Mouse (Mus musculus): ENCODE measurements around the gene Shbg. TPM values are rescaled to one million over a fixed set of nuclear protein-coding genes. Genes with fewer than 3 reads are reported as not detected.

Gene Shbg
- total and polyA plus RNA-seq, 2 experiments from 2014 or later = not detected

DNA sequence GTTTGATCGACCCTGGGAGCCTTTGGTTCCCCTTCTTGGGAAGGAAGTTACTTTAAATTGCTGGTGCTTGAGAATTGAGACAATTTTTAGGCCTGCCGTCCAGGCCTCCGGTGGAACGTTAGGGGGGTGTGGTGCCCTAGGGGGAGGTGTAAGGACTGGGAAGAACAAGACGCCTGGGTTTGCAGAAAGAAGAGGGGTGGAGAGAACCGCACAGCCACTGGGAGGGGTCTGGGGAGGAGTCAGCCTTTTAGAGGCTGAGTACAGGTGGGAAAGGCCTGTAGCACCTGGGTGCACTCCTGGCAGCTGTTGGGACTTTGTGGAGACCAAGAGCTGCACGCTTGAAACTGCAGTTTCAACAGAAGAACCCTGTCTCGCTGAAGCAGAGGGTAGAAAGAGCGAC is 37.1 kb upstream of the Shbg start:
- DNase-seq (no peak), ATAC-seq (no peak)
- no peak overlapping the region for H3K27ac ChIP-seq (ENCODE audit: low read depth, low read length)
- TF ChIP-seq CTCF (IDR thresholded peaks at IDR 0.05; ENCODE audit: low read depth) = no peak
- H3K4me1 ChIP-seq (ENCODE audit: insufficient read depth) = no peaks in the 10 kb centered on the region
- WGBS = 56% methylated on average over 9 of the region's 9 CpGs
- no peaks in the 10 kb centered on the region for H3K27me3 ChIP-seq (ENCODE audit: insufficient read depth, low read length)
- H3K4me2 ChIP-seq (ENCODE audit: low read depth) = no peak overlapping the region
- no peak overlapping the region for H3K4me3 ChIP-seq (ENCODE audit: low read depth, low read length)
- no peaks in the 10 kb centered on the region for H3K9me3 ChIP-seq (ENCODE audit: low read length)
- H3K9ac ChIP-seq = no peak overlapping the region
- peaks cover 72% of the 10 kb centered on the region for H3K36me3 ChIP-seq (ENCODE audit: insufficient read depth)

DNA sequence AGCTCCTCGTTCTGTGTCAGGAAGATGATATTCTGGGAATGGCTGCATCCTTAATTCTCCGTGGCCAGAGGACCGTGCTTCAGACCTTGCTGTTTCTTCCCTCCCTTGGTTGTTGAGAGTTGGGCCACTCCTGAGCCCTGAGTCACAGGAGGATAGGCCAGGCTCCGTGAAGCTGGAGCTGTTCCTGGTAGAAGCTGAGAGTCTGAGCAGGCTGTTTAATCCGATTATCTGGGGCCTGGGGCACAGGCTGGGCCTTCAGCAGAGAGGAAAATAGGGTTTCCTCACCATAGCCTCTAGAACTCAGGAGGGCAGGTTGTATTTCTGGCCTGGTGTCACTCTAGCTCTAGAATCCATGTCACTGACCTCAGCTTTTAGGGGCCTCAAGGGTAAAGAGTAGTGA is 35.7 kb upstream of the Shbg start:
- DNase-seq = no peak

DNA sequence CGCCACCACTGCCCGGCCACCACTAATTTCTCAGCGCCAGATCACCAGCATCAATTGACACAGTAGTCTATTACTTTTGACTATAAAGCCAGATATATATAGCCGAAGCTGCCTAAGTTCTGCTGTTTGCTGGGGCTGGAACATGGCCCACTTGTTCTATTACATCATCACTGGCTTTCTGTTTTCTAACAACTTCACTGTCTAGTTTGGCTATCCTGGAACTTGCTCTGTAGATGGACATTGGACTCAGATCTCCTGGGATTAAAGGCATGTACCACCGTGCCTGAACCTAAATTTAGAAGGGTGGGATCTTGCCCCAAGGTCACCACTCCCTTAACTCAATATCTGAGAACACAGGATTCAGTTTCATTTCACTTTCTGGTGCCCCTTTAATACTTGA is 28.2 kb upstream of the Shbg start:
- no peak for DNase-seq
- no peak for TF ChIP-seq CTCF (IDR thresholded peaks at IDR 0.05; ENCODE audit: low read depth)
- Histone ChIP-seq H3K27me3 (ENCODE audit: insufficient read depth, low read length) (no peaks in the 10 kb centered on the region), H3K36me3 (ENCODE audit: insufficient read depth) (peaks cover 90% of the 10 kb centered on the region), H3K27ac (ENCODE audit: low read depth, low read length) (no peak overlapping the region), H3K9me3 (ENCODE audit: low read length) (no peaks in the 10 kb centered on the region), H3K4me3 (ENCODE audit: low read depth, low read length) (no peak overlapping the region), H3K4me2 (ENCODE audit: low read depth) (no peak overlapping the region), H3K9ac (no peak overlapping the region), H3K4me1 (ENCODE audit: insufficient read depth) (no peaks in the 10 kb centered on the region)
- WGBS = 95% methylated on average over 5 of the region's 5 CpGs
- no peak for ATAC-seq

More for the DNA sequence above, 35.7 kb upstream of the Shbg start:
- no peak overlapping the region for H3K4me2 ChIP-seq (ENCODE audit: low read depth)
- no peak for ATAC-seq
- no peak overlapping the region for H3K4me3 ChIP-seq (ENCODE audit: low read depth, low read length)
- no peaks in the 10 kb centered on the region for H3K27me3 ChIP-seq (ENCODE audit: insufficient read depth, low read length)
- H3K9me3 ChIP-seq (ENCODE audit: low read length) = no peaks in the 10 kb centered on the region
- TF ChIP-seq CTCF (IDR thresholded peaks at IDR 0.05; ENCODE audit: low read depth) = no peak
- H3K36me3 ChIP-seq (ENCODE audit: insufficient read depth) = peaks cover 78% of the 10 kb centered on the region
- 60% methylated on average over 5 of the region's 5 CpGs for WGBS
- H3K4me1 ChIP-seq (ENCODE audit: insufficient read depth) = no peaks in the 10 kb centered on the region
- H3K9ac ChIP-seq = no peak overlapping the region
- no peak overlapping the region for H3K27ac ChIP-seq (ENCODE audit: low read depth, low read length)

DNA sequence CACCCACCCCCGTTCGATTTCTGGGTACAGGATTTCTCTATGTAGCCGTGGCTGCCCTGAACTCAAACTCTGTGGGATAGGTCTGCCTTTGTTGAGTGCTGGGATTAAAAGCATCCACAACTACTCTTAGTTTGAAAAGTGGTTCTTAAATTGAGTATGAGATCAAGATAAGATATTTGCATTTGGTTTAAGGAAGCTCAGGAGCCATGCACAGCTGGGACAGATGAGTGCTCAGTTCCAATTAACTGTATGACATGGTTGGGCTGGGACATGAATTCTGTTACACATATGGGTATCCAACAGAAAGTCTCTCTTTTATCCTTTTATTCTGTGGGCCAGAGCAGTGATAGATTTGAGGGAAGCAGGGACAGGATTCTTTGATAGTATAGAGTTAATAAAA is 17.8 kb upstream of the Shbg start:
- Histone ChIP-seq H3K36me3 (ENCODE audit: insufficient read depth) (peaks cover 11% of the 10 kb centered on the region), H3K9me3 (ENCODE audit: low read length) (no peaks in the 10 kb centered on the region), H3K27ac (ENCODE audit: low read depth, low read length) (no peak overlapping the region), H3K27me3 (ENCODE audit: insufficient read depth, low read length) (no peaks in the 10 kb centered on the region), H3K4me3 (ENCODE audit: low read depth, low read length) (no peak overlapping the region), H3K4me1 (ENCODE audit: insufficient read depth) (peaks cover 24% of the 10 kb centered on the region), H3K4me2 (ENCODE audit: low read depth) (0 out of 2 replicates have a peak overlapping the region, but pooled peaks have one; percentile 2), H3K9ac (no peak overlapping the region)
- no peak for ATAC-seq
- TF ChIP-seq CTCF (IDR thresholded peaks at IDR 0.05; ENCODE audit: low read depth) = no peak
- WGBS = 87% methylated on average over 3 of the region's 3 CpGs
- DNase-seq = no peak

DNA sequence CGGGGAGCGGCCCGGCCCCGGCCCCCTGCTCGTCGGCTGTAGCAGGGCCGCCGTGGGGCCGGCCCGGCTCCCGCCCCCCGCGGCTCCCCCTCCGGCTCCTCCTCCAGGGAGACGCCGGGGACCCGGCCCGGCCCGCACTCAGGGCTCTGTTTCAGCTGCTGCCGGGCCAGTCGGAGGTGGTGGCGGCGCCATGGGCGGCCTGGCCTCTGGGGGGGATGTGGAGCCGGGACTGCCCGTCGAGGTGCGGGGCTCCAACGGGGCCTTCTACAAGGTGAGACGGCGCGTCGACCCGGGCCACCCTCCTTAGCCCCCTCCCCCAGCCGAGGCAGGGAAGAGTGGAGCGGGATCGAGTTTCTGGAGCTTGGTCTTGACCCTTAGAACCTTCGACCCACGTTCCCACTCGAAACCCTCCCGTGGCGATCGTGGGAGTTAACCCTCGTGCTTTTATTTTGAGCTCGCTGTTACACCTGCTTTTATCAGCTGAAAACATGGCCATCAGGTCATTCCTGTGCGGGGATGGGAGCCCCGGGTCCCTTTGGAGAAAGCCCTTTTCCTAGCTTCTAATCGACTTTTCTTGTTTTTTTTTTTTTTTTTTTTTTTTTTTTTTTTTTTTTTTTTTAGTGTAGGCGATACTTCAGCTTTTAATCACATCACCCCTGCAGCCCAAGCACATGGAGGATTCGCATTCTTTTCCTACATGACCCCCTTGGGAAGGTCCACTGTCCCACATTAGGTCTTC is 15.6 kb upstream of the Shbg start:
- Histone ChIP-seq H3K27me3 (ENCODE audit: insufficient read depth, low read length) (no peaks in the 10 kb centered on the region), H3K4me3 (ENCODE audit: low read depth, low read length) (peak overlapping the region; percentile 89), H3K9ac (peak overlapping the region; percentile 87), H3K9me3 (ENCODE audit: low read length) (no peaks in the 10 kb centered on the region), H3K4me2 (ENCODE audit: low read depth) (peak overlapping the region; percentile 75), H3K27ac (ENCODE audit: low read depth, low read length) (peak overlapping the region; percentile 93), H3K36me3 (ENCODE audit: insufficient read depth) (no peaks in the 10 kb centered on the region), H3K4me1 (ENCODE audit: insufficient read depth) (peaks cover 24% of the 10 kb centered on the region)
- no peak for TF ChIP-seq CTCF (IDR thresholded peaks at IDR 0.05; ENCODE audit: low read depth)
- peak; percentile 44 for ATAC-seq
- WGBS = under 1% methylated on average over 34 of the region's 50 CpGs
- peak; percentile 14 for DNase-seq

DNA sequence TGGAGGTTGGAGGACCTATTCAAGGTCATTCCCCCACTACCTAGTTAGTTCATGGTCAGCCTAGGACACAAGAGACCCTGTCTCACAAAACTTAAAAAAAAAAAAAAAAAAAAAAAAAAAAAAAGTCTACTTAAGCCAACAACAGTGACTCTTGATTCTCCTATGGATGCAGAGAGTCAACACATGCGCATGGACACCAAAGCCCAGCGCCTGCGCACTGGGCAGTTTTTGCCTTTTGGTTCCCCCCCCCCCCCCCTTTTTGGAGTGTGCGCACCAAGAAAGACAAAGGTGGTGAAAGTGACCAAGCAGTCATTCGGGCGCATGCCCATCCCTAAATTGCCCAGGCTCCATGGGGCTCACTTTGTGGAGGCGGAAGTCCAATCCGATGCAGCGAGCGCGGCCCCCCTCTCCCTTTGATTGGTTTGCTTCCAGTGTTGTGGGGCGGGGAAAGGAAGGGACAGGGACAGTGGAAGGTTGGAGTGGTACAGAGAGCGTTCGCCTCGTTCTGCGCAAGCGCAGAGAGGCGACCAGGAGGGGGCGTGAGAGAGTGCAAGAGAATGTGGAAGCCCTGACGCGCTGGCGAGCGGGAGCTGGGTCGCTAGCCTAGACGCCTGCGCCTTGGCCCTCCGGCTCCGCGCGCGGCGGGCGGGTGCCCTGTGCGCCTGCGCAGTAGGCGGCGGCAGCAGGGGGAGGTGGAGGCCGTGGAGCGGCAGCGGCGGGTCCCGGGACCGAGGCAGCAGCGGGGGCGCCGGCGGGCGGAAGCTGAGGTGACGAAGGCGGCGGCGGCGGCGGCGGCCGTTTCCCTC is 14.8 kb upstream of the Shbg start, which contains the start of gene Fxr2:
TSS of gene Fxr2 (plus strand) at position 707 of the 806 bp plus-strand sequence.
- Histone ChIP-seq H3K4me1 (ENCODE audit: insufficient read depth) (peaks cover 24% of the 10 kb centered on the region), H3K4me2 (ENCODE audit: low read depth) (peak within 1 kb of the TSS; percentile 75), H3K4me3 (ENCODE audit: low read depth, low read length) (peak within 1 kb of the TSS; percentile 89), H3K9me3 (ENCODE audit: low read length) (no peaks in the 10 kb centered on the region), H3K36me3 (ENCODE audit: insufficient read depth) (no peaks in the 10 kb centered on the region), H3K27ac (ENCODE audit: low read depth, low read length) (peak within 1 kb of the TSS; percentile 93), H3K27me3 (ENCODE audit: insufficient read depth, low read length) (no peaks in the 10 kb centered on the region), H3K9ac (peak within 1 kb of the TSS; percentile 87)
- peak; percentile 90 for TF ChIP-seq CTCF (IDR thresholded peaks at IDR 0.05; ENCODE audit: low read depth)
- 3% methylated on average over 39 of the region's 56 CpGs for WGBS
- DNase-seq (peak; percentile 100), ATAC-seq (peak; percentile 97)

DNA sequence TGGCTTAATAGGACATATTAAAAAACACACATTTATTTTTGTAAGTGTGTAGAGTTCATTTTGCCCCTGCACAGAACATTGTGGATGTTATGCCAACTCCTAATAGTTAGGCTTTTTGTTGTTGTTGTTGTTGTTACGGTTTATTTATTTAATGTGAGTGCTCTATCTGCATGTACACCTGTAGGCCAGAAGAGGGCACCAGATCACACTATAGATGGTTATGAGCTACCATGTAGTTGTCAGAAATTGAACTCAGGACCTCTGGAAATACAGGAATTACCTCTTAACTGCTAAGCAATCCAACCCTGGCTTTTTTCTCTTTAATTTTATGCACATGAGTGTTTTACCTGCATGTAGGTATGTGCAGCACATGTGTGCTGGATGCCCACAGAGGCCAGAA is 12.1 kb upstream of the Shbg start:
- Histone ChIP-seq H3K27me3 (ENCODE audit: insufficient read depth, low read length) (no peaks in the 10 kb centered on the region), H3K9me3 (ENCODE audit: low read length) (no peaks in the 10 kb centered on the region), H3K4me1 (ENCODE audit: insufficient read depth) (peaks cover 10% of the 10 kb centered on the region), H3K9ac (no peak overlapping the region), H3K36me3 (ENCODE audit: insufficient read depth) (no peaks in the 10 kb centered on the region), H3K4me2 (ENCODE audit: low read depth) (no peak overlapping the region), H3K4me3 (ENCODE audit: low read depth, low read length) (no peak overlapping the region), H3K27ac (ENCODE audit: low read depth, low read length) (no peak overlapping the region)
- no peak for ATAC-seq
- peak; percentile 44 for TF ChIP-seq CTCF (IDR thresholded peaks at IDR 0.05; ENCODE audit: low read depth)
- no peak for DNase-seq
- WGBS = 69% methylated on average over 1 of the region's 1 CpGs

Measured in forebrain, postnatal 0 days (tissue).